Mouse (Mus musculus): ENCODE results near the gene Nid1.
"Not testable (repeated sequence)": the region's sequence is repeated elsewhere in the genome, so short reads cannot be mapped to it uniquely, and the experiment has no call there.

The Nid1 gene

DNA sequence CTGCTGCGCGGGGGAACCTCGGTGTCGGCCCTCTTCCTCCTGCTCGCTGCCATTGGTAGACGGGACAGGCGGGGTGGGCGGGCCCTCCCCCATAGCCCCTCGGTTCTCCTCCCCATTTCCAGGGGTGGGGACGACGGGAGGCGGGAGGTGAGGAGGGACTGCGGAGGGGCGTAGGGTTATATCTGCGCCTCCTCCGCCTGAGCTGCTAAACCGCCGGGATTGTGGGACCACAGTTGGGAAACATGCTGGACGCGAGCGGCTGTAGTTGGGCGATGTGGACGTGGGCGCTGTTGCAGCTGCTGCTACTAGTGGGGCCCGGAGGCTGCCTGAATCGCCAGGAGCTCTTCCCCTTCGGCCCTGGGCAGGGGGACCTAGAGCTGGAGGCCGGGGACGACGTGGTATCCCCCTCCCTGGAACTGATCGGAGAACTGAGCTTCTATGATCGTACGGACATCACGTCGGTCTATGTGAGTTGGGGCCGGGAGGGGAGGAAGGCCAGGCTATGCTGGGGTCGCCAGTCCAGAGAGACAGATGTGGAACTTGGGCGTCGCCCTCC, at the start of gene Nid1:
TSS of gene Nid1 (plus strand) at position 92 of the 556 bp plus-strand sequence.
- peak; percentile 58 for DNase-seq (ENCODE audit: low read depth)

DNA sequence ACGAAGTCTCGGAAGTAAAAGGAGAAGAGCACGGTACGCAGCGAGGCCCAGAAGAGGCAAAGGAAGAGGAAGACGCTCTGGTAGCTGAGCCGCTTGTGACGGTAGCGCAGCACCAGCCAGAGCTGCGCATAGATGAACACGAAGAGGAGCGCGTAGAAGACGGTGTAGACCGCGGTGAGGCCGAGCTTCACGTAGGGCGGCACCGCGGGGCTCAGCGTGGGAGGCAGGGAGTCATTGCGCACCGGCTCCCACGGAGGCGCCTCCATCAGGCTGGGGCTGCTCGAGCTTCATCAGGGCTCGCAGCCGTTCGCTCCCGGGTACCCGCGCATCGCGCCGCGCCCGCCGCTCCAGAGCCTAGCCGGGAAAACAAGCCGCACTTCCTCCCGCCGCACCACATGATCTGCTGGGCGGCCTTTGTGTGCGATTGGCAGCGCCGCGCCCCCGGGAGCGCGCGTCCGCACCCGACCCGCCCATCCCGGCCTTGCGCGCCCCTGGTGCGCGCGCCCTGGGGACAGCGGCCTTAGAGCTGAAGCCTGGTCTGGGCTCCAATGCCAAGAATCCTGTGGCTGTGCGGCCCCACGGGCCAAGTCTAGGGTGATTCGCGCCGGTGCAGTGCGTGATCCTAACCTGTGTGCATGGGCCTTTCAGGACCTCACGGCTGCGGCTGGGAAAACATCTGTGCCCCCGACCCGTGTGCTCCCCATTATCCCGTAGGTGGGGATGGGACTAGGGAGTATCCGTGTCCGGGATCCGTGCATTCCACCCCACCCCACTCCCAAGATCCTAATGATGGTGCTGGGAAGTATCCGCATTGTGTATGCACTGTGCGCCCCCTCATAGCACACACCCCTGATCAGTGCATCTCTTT, 43.9 kb upstream of the Nid1 start, which contains the start of gene Gpr137b:
TSS of gene Gpr137b (minus strand) at position 787 of the 868 bp plus-strand sequence.
- DNase-seq (ENCODE audit: low read depth): peak; percentile 75

DNA sequence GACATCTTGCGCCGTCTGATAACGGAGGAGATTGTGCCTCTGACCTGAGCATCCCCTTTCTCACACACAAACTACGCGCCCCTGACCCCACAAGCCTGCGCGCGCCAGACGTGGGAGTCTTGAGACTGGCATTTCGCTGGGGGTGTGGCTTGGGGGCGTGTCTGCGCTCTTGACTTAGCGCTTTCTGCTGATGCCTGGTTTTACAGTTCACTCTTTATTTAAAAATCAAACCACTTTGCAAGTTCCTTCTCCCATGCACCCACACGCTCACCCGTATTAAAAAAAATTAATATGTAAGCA, 43.3 kb upstream of the Nid1 start:
- peak; percentile 66 for DNase-seq (ENCODE audit: low read depth)

DNA sequence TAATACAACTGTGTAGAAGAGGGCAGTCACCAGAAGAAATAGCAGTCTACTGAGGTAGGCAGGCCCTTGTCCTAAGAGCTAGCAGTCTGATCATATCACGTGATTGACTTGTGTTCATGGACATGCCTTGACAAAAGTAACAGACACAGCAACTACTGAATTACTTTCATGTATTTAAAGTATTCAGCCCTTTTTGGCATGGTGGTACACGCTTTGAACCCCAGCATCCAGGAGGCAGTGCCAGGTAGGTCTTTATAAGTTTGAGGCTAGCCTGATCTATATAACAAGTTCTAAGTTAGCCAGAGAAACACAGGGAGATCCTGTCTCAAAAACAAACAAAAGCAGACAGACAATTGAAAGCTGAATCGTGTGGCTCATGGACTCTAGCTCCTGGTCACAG, 36.5 kb upstream of the Nid1 start:
- DNase-seq (ENCODE audit: low read depth): not testable (repeated sequence)

DNA sequence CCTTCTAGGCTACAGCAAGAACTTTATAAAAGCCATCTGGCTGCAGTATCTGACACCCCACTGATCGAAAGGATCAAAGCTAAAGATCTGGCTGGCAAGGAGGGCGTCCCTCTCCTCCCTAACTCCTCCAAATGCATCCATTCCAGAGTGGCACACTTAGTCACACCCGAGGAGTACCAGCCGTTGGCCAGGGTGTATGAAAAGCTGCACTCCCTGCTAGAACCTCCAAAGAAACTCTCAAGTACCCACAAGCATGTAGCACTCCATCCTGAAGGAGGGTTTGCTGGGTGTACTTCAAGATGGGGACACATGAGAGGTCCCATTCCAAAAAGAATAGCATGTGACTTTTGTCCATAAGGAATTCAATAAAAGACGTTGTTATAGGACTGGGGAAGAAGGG, 34.5 kb upstream of the Nid1 start:
- DNase-seq (ENCODE audit: low read depth): not testable (repeated sequence)

DNA sequence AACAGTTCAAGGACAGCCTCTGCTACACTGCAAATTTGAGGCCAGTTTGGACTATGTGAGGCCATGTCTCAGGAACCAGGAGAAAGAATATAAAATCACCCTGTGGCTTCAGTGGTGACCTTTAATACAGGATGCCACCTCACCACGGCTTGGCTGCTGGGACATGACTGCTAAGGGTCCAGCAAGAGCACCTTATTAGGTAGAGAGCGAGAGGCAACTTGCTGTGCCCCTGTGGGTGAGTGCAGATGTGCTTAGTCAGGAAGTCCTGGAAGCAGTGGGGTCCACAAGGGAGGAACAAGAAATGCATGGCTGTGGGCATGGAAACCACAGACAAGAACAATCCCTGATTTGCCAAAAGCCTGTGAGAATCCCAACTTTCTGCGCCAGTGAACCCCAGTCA, 34.0 kb upstream of the Nid1 start:
- not testable (repeated sequence) for DNase-seq (ENCODE audit: low read depth)

DNA sequence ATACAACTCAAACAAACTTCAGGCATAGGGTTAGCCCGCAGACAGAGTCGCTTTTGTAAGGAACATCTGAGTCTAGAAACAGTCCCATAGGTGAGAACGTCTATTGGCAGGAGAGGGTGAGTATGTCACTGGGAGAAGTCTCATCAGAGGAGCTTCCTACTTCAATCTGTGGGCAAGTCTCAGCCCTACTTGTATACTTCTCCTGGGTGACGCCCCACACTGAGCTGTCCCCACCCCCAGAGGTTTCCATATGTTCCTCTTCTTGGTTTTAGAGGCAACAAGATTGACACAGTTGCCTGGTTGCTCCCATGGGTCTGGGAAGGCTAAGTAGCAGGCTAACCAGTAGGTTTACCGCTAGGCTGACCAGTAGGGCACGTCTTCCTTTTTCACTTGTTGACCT, 33.5 kb upstream of the Nid1 start:
- DNase-seq (ENCODE audit: low read depth): not testable (repeated sequence)

DNA sequence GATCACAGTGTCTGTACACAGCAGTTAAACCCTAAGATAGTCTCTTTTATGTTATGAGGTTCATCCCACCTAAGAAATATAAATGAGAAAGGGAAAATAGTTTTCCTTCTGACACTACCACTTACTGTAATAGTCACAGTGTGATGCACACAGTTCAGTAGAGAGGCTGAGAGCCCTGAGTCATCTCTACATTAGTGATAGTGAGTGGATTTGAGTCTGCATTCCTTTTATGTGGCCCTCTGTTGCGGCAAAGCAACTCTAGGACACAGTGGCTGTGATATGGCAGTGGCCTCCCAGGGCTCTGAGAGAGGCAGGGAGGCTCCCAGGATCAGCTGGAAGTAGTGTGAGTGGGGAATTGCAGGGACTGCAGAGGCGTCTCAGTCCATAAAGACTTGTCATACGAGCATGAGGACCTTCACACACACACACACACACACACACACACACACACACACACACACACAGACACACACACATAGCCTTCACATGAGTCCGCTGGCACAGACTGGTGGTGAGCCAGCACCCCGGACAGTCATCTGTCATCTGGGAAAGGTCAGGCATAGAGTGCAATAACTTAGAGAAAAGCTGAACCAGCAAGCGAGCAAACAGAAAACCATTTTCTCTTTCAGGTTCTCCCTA, 32.7 kb upstream of the Nid1 start:
- not testable (repeated sequence) for DNase-seq (ENCODE audit: low read depth)

DNA sequence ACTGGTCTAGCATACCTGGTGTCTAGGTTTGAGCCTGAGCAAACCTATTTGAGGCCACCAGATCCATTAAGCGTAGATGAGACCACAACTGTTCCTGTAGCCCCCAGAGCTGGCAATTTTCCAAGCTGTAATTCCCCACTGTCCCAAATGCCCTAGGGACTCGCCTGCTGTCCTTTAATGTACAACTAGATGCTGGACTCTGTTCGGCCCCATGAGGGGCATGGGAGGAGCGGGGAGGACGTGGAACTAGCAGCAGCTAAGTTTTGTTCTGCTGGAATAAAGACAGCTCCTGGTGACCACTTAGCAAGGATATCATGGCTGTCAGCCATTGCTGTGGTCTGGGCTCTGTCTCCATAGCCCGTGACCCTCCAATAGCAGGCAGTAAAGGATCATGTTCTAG, 31.8 kb upstream of the Nid1 start:
- DNase-seq (ENCODE audit: low read depth): not testable (repeated sequence)

DNA sequence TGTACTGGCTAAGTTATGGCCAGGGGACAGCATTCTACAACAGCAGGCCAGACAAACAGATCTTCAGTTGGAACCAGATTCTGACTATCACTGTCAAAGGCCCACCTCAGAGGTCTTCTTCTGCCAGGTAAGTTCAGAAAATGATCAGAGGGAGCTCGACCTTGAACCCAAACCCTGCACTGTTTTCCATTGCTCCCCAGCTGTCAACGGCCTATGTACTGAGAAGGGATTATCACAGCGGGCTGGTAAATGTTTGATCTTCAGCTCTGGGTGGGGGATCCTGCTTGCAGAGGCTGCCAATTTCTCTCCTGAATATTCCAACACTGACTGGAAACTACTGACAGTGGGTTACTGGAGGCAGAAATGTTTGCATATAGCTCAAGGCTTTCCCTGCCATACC, 23.1 kb upstream of the Nid1 start:
- no peak for DNase-seq (ENCODE audit: low read depth)

DNA sequence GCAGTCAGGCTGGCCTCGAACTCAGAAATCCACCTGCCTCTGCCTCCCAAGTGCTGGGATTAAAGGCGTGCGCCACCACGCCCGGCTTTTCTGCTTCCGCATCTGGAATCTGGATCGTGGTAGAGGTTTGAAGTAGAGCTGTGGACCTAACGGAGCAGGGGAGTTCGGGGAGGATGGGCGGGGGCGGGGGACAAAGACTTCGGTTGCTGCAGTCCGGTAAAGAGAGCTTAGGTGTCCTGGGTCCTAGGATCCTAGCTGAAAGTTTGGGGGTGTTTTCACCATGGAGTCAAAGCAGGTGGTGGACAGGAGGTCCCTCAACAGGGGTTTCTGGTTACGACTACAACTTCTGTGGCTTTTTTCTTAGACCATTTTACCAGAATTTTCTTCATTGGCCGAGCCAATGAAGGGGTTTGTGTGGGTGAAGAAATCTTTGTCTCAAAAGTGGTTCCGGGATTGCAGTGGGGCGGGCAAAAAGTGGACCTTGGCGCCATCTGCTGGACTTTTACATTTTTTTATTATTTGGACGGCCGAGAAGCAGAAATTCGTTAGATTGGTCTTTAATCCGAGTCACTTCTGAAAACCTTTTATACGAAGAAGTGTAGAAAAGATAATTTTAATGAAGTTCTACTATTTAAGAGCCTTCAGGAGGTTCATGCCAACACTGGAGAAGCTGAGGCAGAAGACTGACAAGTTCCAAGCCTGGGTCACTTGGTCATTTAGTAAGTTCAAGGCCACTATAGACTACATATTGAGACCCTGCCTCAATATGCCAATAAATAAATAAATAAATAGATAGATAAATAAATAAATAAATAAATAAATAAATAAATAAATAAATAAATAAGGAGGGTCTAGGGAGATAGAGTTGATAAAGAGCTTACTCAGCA, 22.0 kb upstream of the Nid1 start:
- peak; percentile 80 for DNase-seq (ENCODE audit: low read depth)

DNA sequence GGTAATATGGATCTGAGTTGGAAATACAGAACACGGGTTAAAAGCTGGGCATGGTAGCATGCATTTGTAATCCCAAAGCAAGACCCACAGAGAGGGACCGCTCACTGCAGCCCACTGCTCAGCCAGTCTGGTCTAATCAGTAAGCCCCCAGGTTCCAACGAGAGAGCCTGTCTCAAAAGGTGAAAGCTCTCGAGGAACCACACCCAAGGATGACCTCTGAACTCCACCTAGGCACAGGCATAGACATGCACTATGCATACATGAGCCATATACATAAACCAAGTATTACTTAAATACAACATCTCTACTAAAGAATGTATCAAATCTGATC, 21.4 kb upstream of the Nid1 start:
- not testable (repeated sequence) for DNase-seq (ENCODE audit: low read depth)

DNA sequence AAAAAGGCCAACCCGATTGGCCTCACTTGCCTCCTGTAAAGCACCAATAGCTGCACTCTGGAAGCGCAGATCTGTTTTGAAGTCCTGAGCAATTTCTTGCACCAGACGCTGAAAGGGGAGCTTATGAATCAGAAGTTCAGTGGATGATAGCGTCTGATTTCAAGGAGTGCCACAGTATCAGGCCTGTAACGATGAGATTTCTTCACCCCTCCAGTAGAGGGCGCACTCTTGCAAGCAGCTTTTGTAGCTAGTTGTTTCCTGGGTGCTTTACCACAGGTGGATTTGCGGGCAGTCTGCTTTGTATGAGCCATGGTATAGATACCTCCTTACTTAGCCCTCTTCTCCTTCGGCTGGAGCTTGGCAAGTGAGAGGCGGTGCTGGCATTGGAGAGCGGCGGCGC, 18.5 kb upstream of the Nid1 start:
- DNase-seq (ENCODE audit: low read depth): not testable (repeated sequence)

DNA sequence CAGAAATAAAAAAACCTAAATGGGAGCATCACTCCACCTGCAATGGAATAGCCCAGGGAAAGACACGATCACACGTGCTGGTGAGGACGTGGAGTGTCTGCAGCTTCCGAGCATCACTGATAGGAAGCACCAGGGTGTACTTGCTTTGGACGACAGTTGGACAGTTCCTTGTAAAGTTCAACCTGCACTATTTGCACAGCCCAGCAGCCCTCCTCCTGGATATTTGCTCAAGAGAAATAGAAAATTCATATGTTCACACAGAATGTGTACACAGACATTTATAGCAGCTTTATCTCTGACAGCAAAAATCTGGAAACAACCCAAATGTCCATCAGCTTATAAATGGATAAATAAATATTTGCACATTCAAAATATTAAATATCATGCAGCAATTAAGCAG, 14.1 kb upstream of the Nid1 start:
- not testable (repeated sequence) for DNase-seq (ENCODE audit: low read depth)

DNA sequence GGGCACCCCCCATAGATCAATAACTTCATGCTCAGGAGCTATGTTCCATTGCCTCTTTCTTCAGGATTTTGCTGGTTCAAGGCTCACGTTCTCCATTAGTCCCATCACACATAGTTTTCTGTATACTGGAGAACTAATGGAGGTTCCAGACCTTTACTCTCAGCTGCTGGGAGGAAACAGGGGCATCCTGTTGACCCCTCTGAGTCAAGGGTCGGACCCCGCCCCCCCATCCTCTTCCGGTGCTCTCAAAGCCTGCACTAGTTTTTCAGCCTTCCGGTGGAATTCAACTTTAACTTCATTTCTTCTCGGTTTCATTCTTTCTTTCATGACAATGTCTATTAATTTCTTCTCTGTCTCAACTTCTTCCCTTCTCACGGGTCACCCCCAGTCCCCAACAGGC, 1.2 kb upstream of the Nid1 start:
- DNase-seq (ENCODE audit: low read depth): not testable (repeated sequence)

DNA sequence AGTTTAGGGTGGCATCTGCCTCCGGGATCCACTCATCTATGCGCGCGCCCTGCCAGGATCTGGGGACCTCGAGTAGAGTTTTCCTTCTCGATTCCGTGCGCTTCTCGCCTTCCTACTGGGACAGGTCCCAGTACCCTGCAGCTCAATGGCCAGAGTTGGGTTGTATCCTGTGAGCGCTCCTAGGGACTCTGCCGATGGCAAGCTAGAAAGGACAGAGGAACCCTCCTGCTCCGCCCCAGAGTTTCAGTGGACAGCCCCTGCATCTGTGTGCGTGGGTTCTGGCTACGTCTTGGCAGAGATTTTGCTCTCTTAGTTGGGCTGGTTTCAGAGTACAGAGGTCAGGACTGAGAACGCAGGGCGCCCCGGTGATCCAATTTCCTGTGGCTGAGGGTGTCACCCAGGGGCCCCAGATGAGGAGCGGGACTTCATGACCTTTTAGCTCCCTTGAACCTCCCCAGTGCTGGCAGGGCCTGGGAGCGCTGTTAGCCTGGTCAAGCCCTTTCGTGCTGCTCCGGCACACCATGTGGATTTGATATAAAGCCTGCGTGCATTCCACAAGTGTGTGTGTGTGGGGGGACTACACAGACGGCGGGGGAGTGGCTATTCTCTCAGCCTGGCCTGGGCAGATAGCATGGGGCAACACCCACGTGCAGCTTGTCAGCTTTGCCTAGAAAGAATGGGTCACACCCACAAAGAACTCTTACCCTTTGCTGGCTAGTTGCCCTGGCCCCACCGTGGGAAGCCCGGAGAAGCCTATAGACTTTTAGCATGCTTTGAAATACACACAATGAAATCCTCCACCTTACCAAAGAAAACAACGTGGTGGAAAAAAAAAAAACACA, 982 bp downstream of the Nid1 start:
- peak; percentile 69 for DNase-seq (ENCODE audit: low read depth)

DNA sequence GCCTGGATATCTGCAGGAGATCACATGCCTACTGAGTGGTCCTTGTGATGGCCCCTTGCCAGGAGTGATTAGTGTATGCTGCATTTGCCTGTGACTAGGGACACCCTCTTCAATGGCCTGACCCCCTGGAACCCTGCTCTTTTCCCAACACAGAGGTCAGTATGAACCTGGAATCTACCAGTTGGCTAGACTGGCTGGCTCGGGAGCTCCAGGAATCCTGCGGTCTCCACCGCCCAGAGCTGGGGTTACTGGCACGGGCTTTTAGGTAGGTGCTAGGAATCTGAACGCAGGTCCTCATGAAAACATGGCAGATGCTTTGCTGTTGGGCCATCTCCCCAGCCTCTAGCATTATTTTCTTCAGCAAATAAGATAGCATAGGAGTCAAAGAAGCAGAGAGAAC, 8.2 kb downstream of the Nid1 start:
- not testable (repeated sequence) for DNase-seq (ENCODE audit: low read depth)

DNA sequence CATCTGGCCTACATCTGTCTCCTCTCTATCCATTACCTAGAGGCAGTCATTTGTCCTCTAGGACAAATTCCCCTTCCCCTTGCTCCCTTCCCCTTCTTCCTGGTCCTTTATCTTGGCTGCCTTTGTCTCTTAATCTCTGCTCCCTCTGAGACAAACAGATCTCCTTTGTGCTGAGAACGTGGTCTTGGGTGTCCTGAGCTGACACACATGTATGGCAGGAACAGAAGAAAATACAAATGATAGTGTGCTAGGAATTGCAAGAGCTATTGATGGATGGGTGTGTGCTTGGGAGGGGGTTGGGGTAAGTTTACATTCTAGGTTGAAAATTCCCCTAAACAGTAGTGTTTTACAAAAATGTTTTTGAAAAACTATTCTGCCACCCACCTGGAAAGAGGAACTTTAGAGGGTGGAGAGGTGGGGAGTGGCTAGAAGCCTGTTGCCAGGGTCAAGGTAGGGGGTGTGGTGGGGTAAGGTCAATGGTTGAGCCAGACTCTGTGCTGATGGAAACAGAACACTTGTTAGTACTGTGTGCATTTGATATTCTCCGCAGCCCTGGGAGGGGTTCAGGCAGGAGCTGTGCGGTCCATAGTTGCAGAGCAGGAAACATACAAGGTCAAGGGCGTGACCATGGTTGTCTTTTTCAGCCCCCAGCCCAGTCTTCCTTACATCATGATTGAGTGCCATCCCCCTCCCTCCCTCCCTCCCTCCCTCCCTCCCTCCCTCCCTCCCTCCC, 9.5 kb downstream of the Nid1 start:
- DNase-seq (ENCODE audit: low read depth): not testable (repeated sequence)

DNA sequence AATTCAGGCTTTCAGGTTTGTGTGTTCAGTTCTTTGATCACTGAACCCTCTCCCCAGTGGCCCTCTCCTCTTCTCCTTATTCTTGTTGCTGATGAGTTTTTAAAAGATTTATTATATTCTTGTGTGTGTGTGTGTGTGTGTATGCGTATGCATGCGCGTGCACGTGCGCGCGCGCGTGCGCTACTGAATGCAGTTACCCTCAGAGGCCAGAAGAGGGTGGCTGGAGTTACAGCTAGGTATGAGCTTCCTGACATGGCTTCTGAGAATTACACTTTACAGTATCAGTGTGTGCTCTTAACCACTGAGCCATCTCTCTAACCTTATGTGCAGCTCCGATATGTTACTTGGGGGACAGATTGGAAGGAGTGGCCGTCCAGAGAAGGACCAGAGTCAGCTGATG, 12.6 kb downstream of the Nid1 start:
- DNase-seq (ENCODE audit: low read depth): not testable (repeated sequence)

DNA sequence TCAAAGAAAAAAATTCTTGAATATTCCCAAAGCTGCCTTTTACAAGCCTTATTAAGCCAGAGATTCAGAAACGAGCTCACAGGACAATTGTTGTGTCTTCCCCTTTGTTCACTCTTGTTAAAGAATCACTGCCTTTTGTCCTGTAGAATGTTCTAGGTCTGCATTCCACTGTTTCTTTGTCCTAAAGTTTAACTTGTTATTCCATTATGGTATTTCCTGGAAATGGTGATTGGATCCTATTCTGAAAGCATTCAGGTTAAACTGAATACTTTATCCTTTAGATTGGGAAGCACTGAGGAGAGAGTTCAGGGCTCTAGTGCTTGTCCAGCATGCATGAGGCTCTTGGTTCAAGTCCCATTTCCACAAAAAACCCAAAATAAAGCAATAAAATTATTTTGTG, 13.6 kb downstream of the Nid1 start:
- not testable (repeated sequence) for DNase-seq (ENCODE audit: low read depth)

DNA sequence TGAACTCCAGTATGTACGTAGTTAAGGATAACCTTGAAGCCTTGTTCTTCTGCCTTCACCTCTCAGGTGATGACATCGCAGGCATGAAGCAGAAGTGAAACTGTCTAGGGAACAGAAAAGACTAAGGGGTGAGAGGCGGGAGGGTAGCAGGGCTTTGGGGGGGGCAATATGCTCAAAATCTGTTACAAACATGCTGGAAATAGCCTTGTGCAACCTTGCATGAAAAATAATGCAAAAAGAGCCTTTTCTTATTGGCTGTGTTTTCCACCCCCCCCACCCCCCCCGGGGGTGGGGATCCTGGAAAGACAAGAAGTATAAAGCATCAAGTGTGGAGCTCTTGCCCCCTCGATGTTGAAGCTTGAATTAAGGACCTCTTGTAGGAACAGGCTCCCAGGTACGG, 16.0 kb downstream of the Nid1 start:
- not testable (repeated sequence) for DNase-seq (ENCODE audit: low read depth)

All from NIH3T3 (cell line).